ENCODE assay signal across 23 mouse cellular contexts in genomic region chr1:105742481-105742880, GRCm38 (mm10). TPM values are rescaled to one million over a fixed set of nuclear protein-coding genes. Genes with fewer than 3 reads are reported as not detected.
DNase-seq lines count a peak whose midpoint lies in the region; ATAC-seq and TF ChIP-seq lines count a peak whose summit lies in the region.
"Had no signal": no experiment of that assay in that cellular context is flagged by ENCODE, and none has a peak within 500 bp of the region (broad histone marks: within the 10 kb centered on the region; RNA-seq: fewer than 3 reads in every experiment).

No protein-coding gene starts in this region.

- WGBS in heart, embryonic 11.5 days (ENCODE audit: insufficient replicate concordance) = 86% methylated on average over 1 of the region's 1 CpGs
- 87% methylated on average over 1 of the region's 1 CpGs for WGBS in lung, postnatal 0 days

- in situ Hi-C loops in Patski (cut with MboI; ENCODE audit: low pct_unique_long_range_greater_than_20kb) = loop anchor here (25.0 kb wide), 1 partner anchor 295 kb away; no protein-coding TSS in a partner anchor

- CTCF ChIA-PET in Patski (lab: Charles Lee) = no interaction called here

- H3K9me3 ChIP-seq in heart, embryonic 11.5 days (replicated peaks; ENCODE audit: control insufficient read depth, low read length) = no peaks in the 10 kb centered on the region
- no peaks in the 10 kb centered on the region for H3K9me3 ChIP-seq in lung, postnatal 0 days (ENCODE audit: low read length)
- H3K9me3 ChIP-seq: forebrain, embryonic 15.5 days; heart, embryonic 13.5 days; hindbrain, embryonic 13.5 days; midbrain, embryonic 10.5 days had no signal

- H3K27me3 ChIP-seq in heart, embryonic 11.5 days (ENCODE audit: control insufficient read depth, insufficient read depth, low read length) = no peaks in the 10 kb centered on the region
- H3K27me3 ChIP-seq in lung, postnatal 0 days (replicated peaks; ENCODE audit: insufficient read depth, low read length) = no peaks in the 10 kb centered on the region
- no peaks in the 10 kb centered on the region for H3K27me3 ChIP-seq in Patski
- H3K27me3 ChIP-seq: forebrain, embryonic 15.5 days; heart, embryonic 13.5 days; hindbrain, embryonic 13.5 days had no signal

- H3K36me3 ChIP-seq in heart, embryonic 11.5 days (ENCODE audit: control insufficient read depth, insufficient read depth, low read length) = peaks cover 15% of the 10 kb centered on the region
- H3K36me3 ChIP-seq in lung, postnatal 0 days (ENCODE audit: insufficient read depth, low read length) = peaks cover 15% of the 10 kb centered on the region; the same call in 1 of the 2 replicates

- TF ChIP-seq EP300 in lung, postnatal 0 days (IDR thresholded peaks at IDR 0.05) = no peak

- no peak overlapping the region for H3K9ac ChIP-seq in heart, embryonic 11.5 days (ENCODE audit: low read depth, low read length)
- no peak overlapping the region for H3K9ac ChIP-seq in lung, postnatal 0 days (replicated peaks; ENCODE audit: low read depth)
- H3K9ac ChIP-seq: forebrain, embryonic 15.5 days; heart, embryonic 13.5 days; hindbrain, embryonic 13.5 days had no signal

- DNase-seq in heart, adult 8-10 months (ENCODE audit: low spot score) = peak; percentile 8
- peak; percentile 8 for DNase-seq in lung, postnatal 0 days (ENCODE audit: low spot score)
- no peak for DNase-seq in lung, postnatal 36 days
- DNase-seq in Patski (ENCODE audit: low read depth, low spot score) = peak; percentile 15
- peak; percentile 65 for DNase-seq in telencephalon, adult 2 months (ENCODE audit: low read depth, low spot score)
- no peak for DNase-seq in spleen, adult 12 weeks (ENCODE audit: low spot score)
- DNase-seq: adrenal gland, postnatal 25 days; cerebellum, adult 8-10 months; gastrocnemius, adult 2 months; kidney, adult 2 months; kidney, postnatal 10 days; lung, adult 18-20 months; thymus, postnatal 36 days had no signal

- H3K4me2 ChIP-seq in heart, embryonic 11.5 days = no peak overlapping the region
- no peak overlapping the region for H3K4me2 ChIP-seq in lung, postnatal 0 days (replicated peaks; ENCODE audit: low read depth, low read length)
- H3K4me2 ChIP-seq: forebrain, embryonic 15.5 days; heart, embryonic 13.5 days; hindbrain, embryonic 13.5 days; liver, embryonic 11.5 days had no signal

- TF ChIP-seq CTCF in lung, postnatal 0 days (IDR thresholded peaks at IDR 0.05) = no peak
- TF ChIP-seq CTCF in Patski (IDR thresholded peaks at IDR 0.05) = no peak

- ATAC-seq in heart, embryonic 11.5 days (replicated peaks; ENCODE audit: insufficient number of reproducible peaks, low FRiP score, low TSS enrichment) = no peak
- no peak for ATAC-seq in lung, postnatal 0 days
- ATAC-seq in Patski = peak; percentile 41
- ATAC-seq: activated CD4-positive, CD25-positive, alpha-beta regulatory T cell, adult 4 months; forebrain, embryonic 15.5 days; inflammation-experienced regulatory T-cells, adult 6 months had no signal

- H3K4me1 ChIP-seq in heart, embryonic 11.5 days (ENCODE audit: control insufficient read depth, insufficient read depth, low read length) = no peaks in the 10 kb centered on the region
- no peaks in the 10 kb centered on the region for H3K4me1 ChIP-seq in lung, postnatal 0 days (ENCODE audit: insufficient read depth, low read depth, low read length)
- H3K4me1 ChIP-seq: forebrain, embryonic 15.5 days; heart, embryonic 13.5 days; hindbrain, embryonic 13.5 days; midbrain, embryonic 10.5 days had no signal

- H3K27ac ChIP-seq in heart, embryonic 11.5 days (ENCODE audit: low read depth, low read length) = no peak overlapping the region
- no peak overlapping the region for H3K27ac ChIP-seq in lung, postnatal 0 days (ENCODE audit: low read length)
- H3K27ac ChIP-seq: forebrain, embryonic 15.5 days; gastrocnemius, adult 2 months; heart, embryonic 13.5 days; hindbrain, embryonic 13.5 days; layer of hippocampus, adult 2 months; midbrain, embryonic 10.5 days had no signal

- POLR2A ChIA-PET in Patski (lab: Charles Lee) = no interaction called here

- H3K4me3 ChIP-seq in heart, embryonic 11.5 days (ENCODE audit: low read depth, low read length) = no peak overlapping the region
- H3K4me3 ChIP-seq in lung, postnatal 0 days (ENCODE audit: low read depth, low read length) = no peak overlapping the region
- H3K4me3 ChIP-seq: erythroblast, embryonic 14.5 days; forebrain, embryonic 15.5 days; gastrocnemius, adult 2 months; heart, embryonic 13.5 days; hindbrain, embryonic 13.5 days; layer of hippocampus, adult 2 months; midbrain, embryonic 10.5 days had no signal

RNA-seq across cellular contexts. Expression of gene Tnfrsf11a, which starts 38.0 kb away (rescaled TPM):
- total RNA-seq in heart, adult 8-10 months (2022) = 1 to 10 TPM; 1.2 to 2.6 (median 2.1) TPM
- polyA plus RNA-seq in heart, embryonic 11.5 days (2014; fragmentation: Nextera tagmentation; extraction: Ambion mirVana) = 0.08 and 0.16 TPM in 2 replicates
- 1.9 and 2.2 TPM in 2 replicates for polyA plus RNA-seq in lung, postnatal 0 days (2015; fragmentation: Nextera tagmentation; extraction: Ambion mirVana)
- 0.01 TPM for polyA plus RNA-seq in Patski (2021)
- polyA plus RNA-seq: erythroblast, embryonic 14.5 days; inflammation-experienced regulatory T-cells, adult 6 months had no signal

Comparison
In these comparisons a context has a peak if more than half of its experiments do, and no peak if none do; other contexts are left out.
1. DNase-seq: peak in heart, adult 8-10 months (single experiment), lung, postnatal 0 days (single experiment), Patski (single experiment) and telencephalon, adult 2 months (single experiment); none in lung, postnatal 36 days (single experiment) and spleen, adult 12 weeks (single experiment).